Mouse (Mus musculus) kidney, adult 2 months (tissue): ENCODE measurements around the gene Tnpo2. TPM values are rescaled to one million over a fixed set of nuclear protein-coding genes. Genes with fewer than 3 reads are reported as not detected.
A peak's percentile ranks its signal among the peaks of the same experiment; 100 is the strongest.
"Not testable (repeated sequence)": the region's sequence is repeated elsewhere in the genome, so short reads cannot be mapped to it uniquely, and the experiment has no call there.

Experiments
- DNase-seq: peaks from one replicate; pipeline ENCODE4 v3.0.0; 2021
- H3K27ac ChIP-seq: fragments of 200-500 bp; 2 replicates; pipeline ENCODE4 v1.5.1; 2012; ENCODE audit warnings: low read depth, low read length, control low read depth, inconsistent platforms; ENCODE audit not compliant: insufficient read depth
- H3K27me3 ChIP-seq: fragments of 200-500 bp; replicated peaks from 2 replicates; pipeline ENCODE4 v1.6.1; 2012; ENCODE audit warnings: mild to moderate bottlenecking, moderate library complexity, low read length, inconsistent platforms; ENCODE audit not compliant: control insufficient read depth, insufficient read depth
- H3K36me3 ChIP-seq: fragments of 200-500 bp; 2 replicates; pipeline ENCODE4 v1.6.1; 2012; ENCODE audit warnings: mild to moderate bottlenecking, moderate library complexity, low read length, inconsistent platforms; ENCODE audit not compliant: control insufficient read depth, insufficient read depth
- H3K4me1 ChIP-seq: fragments of 200-500 bp; 2 replicates; pipeline ENCODE4 v1.6.1; 2011; ENCODE audit warnings: low read length; ENCODE audit not compliant: control insufficient read depth, insufficient read depth
- H3K4me3 ChIP-seq: fragments of 200-500 bp; 2 replicates; pipeline ENCODE4 v1.5.1; 2011; ENCODE audit warnings: mild to moderate bottlenecking, low read depth, low read length, control low read depth; ENCODE audit not compliant: insufficient read depth
- CTCF ChIP-seq: fragments of 200-500 bp; conservative IDR thresholded peaks from 2 replicates; pipeline ENCODE4 v1.5.1; 2011; ENCODE audit warnings: low read depth, mild to moderate bottlenecking, control low read depth, low read length, moderate library complexity, mixed read lengths; ENCODE audit not compliant: insufficient read depth, insufficient read length
- POLR2A ChIP-seq: fragments of 200-500 bp; IDR thresholded peaks from one replicate; pipeline ENCODE4 v1.6.1; 2011; ENCODE audit warnings: low read depth, low read length, control low read depth
- WGBS: fragments of 180-500 bp; shearing (Covaris S2); methylation state at CpG from one replicate; pipeline ENCODE4 v1.1.7; 2018; 5-methylcytosine and 5-hydroxymethylcytosine counted together
- polyA plus RNA-seq: library from polyadenylated mRNA; depleted of rRNA; stranded (reverse); fragments of >200 nt; gene quantifications from 2 replicates; pipeline ENCODE4 v1.2.3, GENCODE M21; 2012

Tnpo2 gene
- polyA plus RNA-seq, 1 experiment = 36.1 TPM

DNA sequence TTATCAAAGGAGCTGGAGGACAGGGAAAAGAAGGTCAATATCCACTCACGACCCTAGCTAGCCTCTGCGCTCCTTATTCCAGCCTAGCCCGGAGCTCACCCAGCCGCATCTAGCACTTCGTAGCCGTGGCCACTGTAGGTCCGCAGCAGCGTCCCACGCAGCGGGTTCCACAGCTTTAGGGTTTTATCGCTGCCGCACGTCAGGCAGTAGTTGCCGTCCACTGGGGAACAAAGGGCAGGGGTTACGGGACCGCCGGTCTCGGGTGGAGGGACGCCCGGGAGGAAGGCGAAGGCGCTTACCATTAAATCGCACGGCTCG lies 43.5 kb downstream of the Tnpo2 start:
- Histone ChIP-seq H3K4me3 (peak overlapping the region; percentile 79), H3K27ac (peak overlapping the region; percentile 26), H3K4me1 (peaks cover 15% of the 10 kb centered on the region), H3K27me3 (no peaks in the 10 kb centered on the region), H3K36me3 (no peaks in the 10 kb centered on the region)
- DNase-seq = no peak
- under 1% methylated on average over 25 of the region's 25 CpGs for WGBS
- TF ChIP-seq POLR2A (no peak), CTCF (no peak)

DNA sequence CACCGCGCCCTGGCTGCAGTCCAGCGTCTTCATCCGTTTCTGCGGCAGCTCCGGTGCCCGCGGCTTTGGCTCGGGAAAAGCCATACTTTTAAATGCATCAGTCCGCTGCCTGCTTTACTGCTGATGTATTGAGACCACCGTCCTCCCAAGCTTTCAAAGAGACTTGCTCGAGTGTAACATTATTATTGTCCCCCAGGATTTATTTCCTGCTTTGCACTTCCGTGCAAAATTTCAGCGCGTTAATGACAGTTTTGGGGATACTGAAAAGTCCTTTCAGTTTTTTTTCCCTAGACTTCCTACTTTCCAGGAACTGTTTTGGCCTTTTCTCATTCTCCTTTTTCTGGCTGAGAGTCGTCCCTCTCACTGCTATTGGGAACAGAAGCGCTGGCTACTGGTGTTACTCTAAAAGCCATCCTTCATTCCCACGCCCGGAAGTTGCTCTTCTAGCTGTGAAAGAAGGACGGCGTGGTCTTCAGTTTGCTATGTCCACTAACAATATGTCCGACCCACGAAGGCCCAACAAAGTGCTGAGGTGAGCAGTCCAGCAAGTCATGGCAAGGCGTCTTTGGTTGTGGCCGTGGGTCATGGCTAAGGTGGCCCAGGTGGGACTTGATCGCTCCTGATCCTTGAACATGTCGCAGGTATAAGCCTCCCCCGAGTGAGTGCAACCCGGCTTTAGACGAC lies 44.0 kb downstream of the Tnpo2 start, which contains the start of gene Wdr83os:
Gene Wdr83os, plus strand, starts transcription at position 209 of the 684 bp plus-strand sequence.
- H3K27ac ChIP-seq = peak within 1 kb of the TSS; percentile 26
- H3K27me3 ChIP-seq = no peaks in the 10 kb centered on the region
- no peak for TF ChIP-seq CTCF
- no peak for TF ChIP-seq POLR2A
- peaks cover 15% of the 10 kb centered on the region for H3K4me1 ChIP-seq
- H3K4me3 ChIP-seq = peak within 1 kb of the TSS; percentile 79
- H3K36me3 ChIP-seq = no peaks in the 10 kb centered on the region
- peak; percentile 75 for DNase-seq
- under 1% methylated on average over 30 of the region's 30 CpGs for WGBS

DNA sequence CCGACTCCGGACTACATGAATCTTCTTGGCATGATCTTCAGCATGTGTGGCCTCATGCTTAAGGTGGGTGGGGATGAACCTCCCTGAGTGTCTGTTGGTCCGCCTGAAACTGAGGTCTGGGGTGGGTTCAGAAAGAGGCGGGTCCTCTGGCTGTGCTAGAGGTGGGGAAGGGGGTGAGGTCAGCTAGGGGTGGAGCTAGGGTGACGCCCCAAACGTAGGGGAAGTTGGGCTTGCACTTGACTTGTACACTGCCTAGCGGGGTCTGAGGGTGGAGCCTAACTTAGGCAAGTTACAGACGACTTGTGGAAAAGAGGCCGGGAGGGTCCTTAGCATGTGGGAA lies 44.5 kb downstream of the Tnpo2 start, which contains the start of gene Wdr83:
Gene Wdr83, minus strand, starts transcription at position 91 of the 340 bp plus-strand sequence.
- TF ChIP-seq CTCF (no peak), POLR2A (no peak)
- Histone ChIP-seq H3K36me3 (no peaks in the 10 kb centered on the region), H3K27ac (peak within 1 kb of the TSS; percentile 26), H3K27me3 (no peaks in the 10 kb centered on the region), H3K4me3 (peak within 1 kb of the TSS; percentile 79), H3K4me1 (peaks cover 15% of the 10 kb centered on the region)
- DNase-seq = peak; percentile 44
- 1% methylated on average over 9 of the region's 9 CpGs for WGBS

DNA sequence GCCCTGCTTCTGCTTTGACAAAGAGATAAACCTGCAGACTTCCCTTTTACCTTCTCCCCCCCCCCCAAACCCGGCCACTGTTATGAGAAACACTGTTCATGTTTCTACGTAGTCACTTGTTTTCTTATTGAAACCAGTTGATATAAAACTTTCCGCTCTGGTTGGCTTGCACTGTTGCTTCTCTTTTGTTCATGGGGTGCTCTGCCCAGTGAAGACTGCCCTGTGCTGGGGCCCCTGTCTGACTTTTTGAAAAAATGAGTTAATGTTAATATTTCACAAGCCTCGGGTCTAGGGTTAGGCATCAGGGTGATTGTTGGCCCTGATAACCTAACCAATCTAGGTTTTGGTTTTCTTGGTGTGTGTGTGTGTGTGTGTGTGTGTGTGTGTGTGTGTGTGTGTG lies 45.5 kb downstream of the Tnpo2 start:
- H3K27me3 ChIP-seq, H3K36me3 ChIP-seq, H3K4me3 ChIP-seq, DNase-seq, H3K27ac ChIP-seq: not testable (repeated sequence)
- peaks cover 15% of the 10 kb centered on the region for H3K4me1 ChIP-seq
- 84% methylated on average over 4 of the region's 4 CpGs for WGBS

DNA sequence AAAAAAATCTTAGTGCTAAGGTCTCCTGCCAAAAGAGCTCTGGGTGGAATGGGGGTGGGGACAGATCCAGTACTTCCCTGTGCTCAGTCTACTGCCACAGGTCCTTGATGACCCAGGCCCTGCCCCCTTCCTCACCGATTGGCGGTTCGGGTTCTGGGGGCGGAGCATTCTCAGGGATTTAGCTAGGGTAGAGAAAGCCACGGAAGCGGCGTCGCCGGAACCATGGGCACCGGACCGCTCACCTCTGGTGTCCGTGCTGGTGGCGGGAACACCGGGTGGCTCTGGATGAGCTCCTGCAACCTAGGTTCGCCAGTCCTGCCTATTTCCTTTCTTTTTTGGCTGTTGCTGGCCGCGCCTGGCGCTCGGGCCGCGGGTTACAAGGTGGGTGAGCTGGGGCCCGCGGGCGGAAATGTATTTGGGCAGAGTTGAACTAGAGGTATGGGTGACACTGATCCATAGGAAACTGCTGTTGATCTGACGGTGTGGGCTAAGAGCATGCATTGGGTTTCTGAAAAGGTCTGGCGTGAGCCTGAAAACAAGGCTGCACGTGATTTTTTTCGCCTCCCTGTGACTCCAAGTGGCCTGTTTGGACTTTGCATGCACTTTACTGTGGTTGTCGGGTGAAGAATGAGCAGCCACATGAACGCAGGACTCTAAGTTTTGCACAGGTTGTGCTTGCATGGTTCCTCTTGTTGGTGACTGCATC lies 46.5 kb downstream of the Tnpo2 start, which contains the start of gene Man2b1:
Gene Man2b1, plus strand, starts transcription at position 163 of the 706 bp plus-strand sequence.
- TF ChIP-seq CTCF = peak; percentile 44
- peak; percentile 87 for TF ChIP-seq POLR2A
- H3K4me3 ChIP-seq = peak within 1 kb of the TSS; percentile 59

DNA sequence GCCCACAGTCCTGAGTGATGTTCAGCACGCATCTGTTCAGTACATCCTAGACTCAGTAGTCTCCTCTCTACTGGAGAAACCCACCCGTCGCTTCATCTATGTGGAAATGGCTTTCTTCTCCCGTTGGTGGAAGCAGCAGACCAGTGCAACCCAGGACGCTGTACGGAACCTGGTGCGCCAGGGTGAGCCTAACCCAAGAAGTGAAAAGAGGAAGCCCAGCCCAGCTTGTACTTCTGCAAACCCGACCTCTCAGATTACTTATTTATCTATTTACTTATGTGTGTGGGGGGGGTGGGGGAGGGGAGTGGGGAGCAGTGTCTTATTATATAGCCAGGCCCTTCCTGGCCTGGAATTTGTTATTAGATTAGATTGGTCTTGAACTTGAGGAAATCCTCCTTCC lies 47.9 kb downstream of the Tnpo2 start:
- H3K36me3 ChIP-seq = no peaks in the 10 kb centered on the region
- WGBS = 74% methylated on average over 8 of the region's 8 CpGs
- H3K4me3 ChIP-seq = no peak overlapping the region
- H3K27ac ChIP-seq = no peak overlapping the region
- no peak for TF ChIP-seq POLR2A
- no peak for TF ChIP-seq CTCF
- no peak for DNase-seq
- H3K27me3 ChIP-seq = no peaks in the 10 kb centered on the region
- peaks cover 12% of the 10 kb centered on the region for H3K4me1 ChIP-seq

More for the DNA sequence above, 46.5 kb downstream of the Tnpo2 start, which contains the start of gene Man2b1:
- under 1% methylated on average over 30 of the region's 30 CpGs for WGBS
- DNase-seq = peak; percentile 98
- Histone ChIP-seq H3K27me3 (no peaks in the 10 kb centered on the region), H3K36me3 (no peaks in the 10 kb centered on the region), H3K4me1 (peaks cover 15% of the 10 kb centered on the region), H3K27ac (peak within 1 kb of the TSS; percentile 48)

DNA sequence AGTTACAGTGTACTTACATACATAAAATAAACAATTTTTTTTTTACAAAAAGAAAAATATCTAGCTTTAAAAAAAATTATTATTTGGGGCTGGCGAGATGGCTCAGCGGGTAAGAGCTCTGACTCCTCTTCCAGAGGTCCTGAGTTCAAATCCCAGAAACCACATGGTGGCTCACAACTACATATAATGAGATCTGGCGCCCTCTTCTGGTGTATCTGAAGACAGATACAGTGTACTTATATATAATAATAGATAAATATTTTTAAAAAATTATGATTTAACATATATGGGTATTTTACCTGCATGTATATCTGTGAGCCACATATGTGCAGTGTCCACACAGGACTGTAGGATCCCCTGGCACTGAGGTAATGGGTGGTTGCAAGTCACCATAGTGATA lies 49.5 kb downstream of the Tnpo2 start:
- Histone ChIP-seq H3K4me3 (no peak overlapping the region), H3K27me3 (no peaks in the 10 kb centered on the region), H3K4me1 (peaks cover 8% of the 10 kb centered on the region), H3K36me3 (no peaks in the 10 kb centered on the region), H3K27ac (no peak overlapping the region)
- TF ChIP-seq POLR2A = no peak
- TF ChIP-seq CTCF = no peak
- DNase-seq = no peak
- WGBS = 83% methylated on average over 3 of the region's 3 CpGs
